Mouse (Mus musculus) MEL (cell line): ENCODE data around the gene Pop5. TPM values are rescaled to one million over a fixed set of nuclear protein-coding genes. Genes with fewer than 3 reads are reported as not detected.

ENCODE experiments used
- DNase-seq: peaks from one replicate; pipeline ENCODE4 v3.0.0; 2011; ENCODE audit warnings: low read depth, low spot score
- H3K27ac ChIP-seq: 2 replicates; pipeline ENCODE4 v1.5.1; 2012; ENCODE audit warnings: low read depth, mild to moderate bottlenecking, control low read depth, low read length, moderate library complexity; ENCODE audit not compliant: control insufficient read depth
- H3K27me3 ChIP-seq, 2 experiments: fragments of 150-350 bp in 1 of 2; sonication (generic) in 1 of 2; 2 replicates each; pipeline ENCODE4 v1.6.1; 2012; ENCODE audit warnings: low read length in 2 of 2, mild to moderate bottlenecking in 2 of 2, improper control_type of control experiment in 1 of 2, moderate library complexity in 1 of 2; ENCODE audit not compliant: insufficient read depth in 2 of 2, control insufficient read depth in 1 of 2
- H3K36me3 ChIP-seq, 2 experiments: 2 replicates each; pipeline ENCODE4 v1.6.1; 2012 to 2014; ENCODE audit warnings: low read length in 2 of 2, improper control_type of control experiment in 1 of 2, inconsistent platforms in 1 of 2, mild to moderate bottlenecking in 1 of 2; ENCODE audit not compliant: insufficient read depth in 2 of 2, control insufficient read depth in 1 of 2
- H3K4me1 ChIP-seq, 2 experiments: fragments of 150-350 bp in 1 of 2; sonication (generic) in 1 of 2; 2 replicates each; pipeline ENCODE4 v1.6.1; 2012; ENCODE audit warnings: low read length in 2 of 2, improper control_type of control experiment in 1 of 2, mild to moderate bottlenecking in 1 of 2; ENCODE audit not compliant: insufficient read depth in 2 of 2, control insufficient read depth in 1 of 2
- H3K4me3 ChIP-seq, 2 experiments: fragments of 150-350 bp in 1 of 2; sonication (generic) in 1 of 2; 2 replicates each; pipeline ENCODE4 v1.5.1; 2012; ENCODE audit warnings: low read depth in 2 of 2, low read length in 2 of 2, mild to moderate bottlenecking in 2 of 2, moderate library complexity in 2 of 2, control low read depth in 1 of 2, improper control_type of control experiment in 1 of 2; ENCODE audit not compliant: control insufficient read depth in 1 of 2, insufficient read depth in 1 of 2
- H3K79me2 ChIP-seq: 2 replicates; pipeline ENCODE4 v1.6.1; 2012; ENCODE audit warnings: mild to moderate bottlenecking, low read length, moderate library complexity; ENCODE audit not compliant: control insufficient read depth, poor library complexity, insufficient read depth
- H3K9ac ChIP-seq: 2 replicates; pipeline ENCODE4 v1.6.1; 2012; ENCODE audit warnings: low read depth, mild to moderate bottlenecking, control low read depth, low read length, moderate library complexity; ENCODE audit not compliant: control insufficient read depth, poor library complexity, severe bottlenecking
- H3K9me3 ChIP-seq: fragments of 150-350 bp; sonication (generic); replicated peaks from 2 replicates; pipeline ENCODE4 v1.6.1; 2012; ENCODE audit warnings: mild to moderate bottlenecking, low read length, improper control_type of control experiment, moderate library complexity; ENCODE audit not compliant: insufficient read depth
- CHD1 ChIP-seq: IDR thresholded peaks from 2 replicates; pipeline ENCODE4 v1.6.1; 2012; ENCODE audit warnings: low read depth, mild to moderate bottlenecking, inconsistent platforms, low read length, improper control_type of control experiment
- CTCF ChIP-seq, 3 experiments: IDR thresholded peaks in 2 of 3; conservative IDR thresholded peaks in 1 of 3; 2 replicates each; pipeline ENCODE4 v1.5.1; 2011 to 2012; ENCODE audit warnings: low read length in 3 of 3, low read depth in 2 of 3, mild to moderate bottlenecking in 2 of 3, improper control_type of control experiment in 1 of 3, inconsistent platforms in 1 of 3, mixed read lengths in 1 of 3, moderate library complexity in 1 of 3; ENCODE audit not compliant: control insufficient read depth in 1 of 3, insufficient read depth in 1 of 3, poor library complexity in 1 of 3, severe bottlenecking in 1 of 3
- ELF1 ChIP-seq: IDR thresholded peaks from 2 replicates; pipeline ENCODE4 v1.6.1; 2014; ENCODE audit warnings: low read depth, mild to moderate bottlenecking, inconsistent platforms, low read length, improper control_type of control experiment, moderate library complexity
- EP300 ChIP-seq, 2 experiments: IDR thresholded peaks; 2 replicates each; pipeline ENCODE4 v1.6.1; 2011; ENCODE audit warnings: improper control_type of control experiment in 2 of 2, low read length in 2 of 2, low read depth in 1 of 2, mild to moderate bottlenecking in 1 of 2
- ETS1 ChIP-seq: IDR thresholded peaks from 2 replicates; pipeline ENCODE4 v1.6.1; 2012; ENCODE audit warnings: low read depth, mild to moderate bottlenecking, inconsistent platforms, low read length, improper control_type of control experiment, moderate library complexity
- GATA1 ChIP-seq: IDR thresholded peaks from 2 replicates; pipeline ENCODE4 v1.6.1; 2011; ENCODE audit warnings: low read depth, low read length, improper control_type of control experiment
- JUND ChIP-seq: IDR thresholded peaks from 2 replicates; pipeline ENCODE4 v1.6.1; 2011; ENCODE audit warnings: low read depth, mild to moderate bottlenecking, improper control_type of control experiment, low read length
- MXI1 ChIP-seq: IDR thresholded peaks from 2 replicates; pipeline ENCODE4 v1.6.1; 2011; ENCODE audit warnings: mild to moderate bottlenecking, low read depth, low read length, improper control_type of control experiment
- NRF1 ChIP-seq: IDR thresholded peaks from 2 replicates; pipeline ENCODE4 v1.6.1; 2014; ENCODE audit warnings: low read depth, mild to moderate bottlenecking, inconsistent platforms, low read length, improper control_type of control experiment, moderate library complexity; ENCODE audit not compliant: poor library complexity, insufficient read depth, severe bottlenecking
- POLR2A ChIP-seq, 2 experiments: IDR thresholded peaks; 2 replicates each; pipeline ENCODE4 v1.6.1; 2011 to 2012; ENCODE audit warnings: low read length in 2 of 2, mild to moderate bottlenecking in 2 of 2, control low read depth in 1 of 2, improper control_type of control experiment in 1 of 2, low read depth in 1 of 2, moderate library complexity in 1 of 2; ENCODE audit not compliant: control insufficient read depth in 1 of 2, insufficient read depth in 1 of 2, poor library complexity in 1 of 2
- RAD21 ChIP-seq: IDR thresholded peaks from 2 replicates; pipeline ENCODE4 v1.6.1; 2011; ENCODE audit warnings: mild to moderate bottlenecking, low read depth, low read length, improper control_type of control experiment
- RCOR1 ChIP-seq: IDR thresholded peaks from 2 replicates; pipeline ENCODE4 v1.6.1; 2012; ENCODE audit warnings: low read depth, mild to moderate bottlenecking, inconsistent platforms, low read length, improper control_type of control experiment
- SIN3A ChIP-seq: IDR thresholded peaks from 2 replicates; pipeline ENCODE4 v1.6.1; 2012; ENCODE audit warnings: low read length, improper control_type of control experiment, inconsistent platforms
- SMC3 ChIP-seq: IDR thresholded peaks from 2 replicates; pipeline ENCODE4 v1.6.1; 2011; ENCODE audit warnings: low read depth, low read length, improper control_type of control experiment
- TAL1 ChIP-seq: IDR thresholded peaks from 2 replicates; pipeline ENCODE4 v1.6.1; 2012; ENCODE audit warnings: mild to moderate bottlenecking, inconsistent platforms, low read length, moderate library complexity, mixed read lengths
- TBP ChIP-seq: IDR thresholded peaks from 2 replicates; pipeline ENCODE4 v1.8.0; 2011; ENCODE audit warnings: low read depth, low read length, improper control_type of control experiment
- TCF12 ChIP-seq: IDR thresholded peaks from 2 replicates; pipeline ENCODE4 v1.6.1; 2014; ENCODE audit warnings: low read depth, mild to moderate bottlenecking, inconsistent platforms, low read length, improper control_type of control experiment, moderate library complexity
- ZC3H11A ChIP-seq: IDR thresholded peaks from 2 replicates; pipeline ENCODE4 v1.6.1; 2012; ENCODE audit warnings: low read depth, mild to moderate bottlenecking, inconsistent platforms, low read length, improper control_type of control experiment
- ZKSCAN1 ChIP-seq: IDR thresholded peaks from 2 replicates; pipeline ENCODE4 v1.6.1; 2012; ENCODE audit warnings: low read depth, mild to moderate bottlenecking, inconsistent platforms, low read length, improper control_type of control experiment, moderate library complexity
- ZNF384 ChIP-seq: IDR thresholded peaks from 2 replicates; pipeline ENCODE4 v1.6.1; 2012; ENCODE audit warnings: low read depth, mild to moderate bottlenecking, inconsistent platforms, low read length, improper control_type of control experiment
- polyA plus RNA-seq, 2 experiments: library from polyadenylated mRNA; stranded (reverse) in 1 of 2; unstranded in 1 of 2; fragments of >175 nt in 1 of 2; fragments of >200 nt in 1 of 2; gene quantifications; 2 replicates each; pipeline versions ENCODE4 v1.2.1 to v1.2.4; 2012; ENCODE audit warnings: low replicate concordance in 2 of 2, low read depth in 1 of 2; ENCODE audit not compliant: insufficient read length in 2 of 2, insufficient read depth in 1 of 2, missing spikeins in 1 of 2
- total RNA-seq: library from RNA; depleted of rRNA; stranded (reverse); fragments of 300-350 nt; gene quantifications from 2 replicates; pipeline ENCODE4 v1.2.3, GENCODE M21; 2012

Pop5 gene
- total and polyA plus RNA-seq, 3 experiments = 103 to 388 (median 208) TPM

GRCm38 (mm10) chr5:115187188-115188131 lies 48.2 kb upstream of the Pop5 start:
- Histone ChIP-seq H3K79me2 (no peaks in the 10 kb centered on the region), H3K4me3 (peak overlapping the region; percentile 55 to 70), H3K36me3 (no peaks in the 10 kb centered on the region; a peak in 1 of 4 replicates)
- DNase-seq = peak; percentile 92
- TF ChIP-seq MXI1 = no peak
- TF ChIP-seq EP300 (IDR thresholded peaks at IDR 0.05; ENCODE audit: low read depth in 1 of 2, low read length in 2 of 2) = peak; percentile 53 to 55; a peak in 2 of 4 replicates
- TF ChIP-seq TCF12 = 0 out of 2 replicates have a peak, but pooled peaks have one; percentile 11
- TF ChIP-seq TAL1 = peak; percentile 27; the same call in 1 of the 2 replicates
- TF ChIP-seq TBP = peak; percentile 47; the same call in 1 of the 2 replicates
- TF ChIP-seq NRF1 = no peak
- peak; percentile 17 to 53; a peak in 1 of 4 replicates for TF ChIP-seq POLR2A (IDR thresholded peaks at IDR 0.05; ENCODE audit: control insufficient read depth in 1 of 2, insufficient read depth in 1 of 2, low read depth in 1 of 2, low read length in 2 of 2, poor library complexity in 1 of 2)
- 0 out of 2 replicates have a peak, but pooled peaks have one; percentile 9 for TF ChIP-seq ETS1
- no peak for TF ChIP-seq CHD1
- peak; percentile 80 to 86 (median 83) for TF ChIP-seq CTCF (IDR thresholded peaks at IDR 0.05 in 2 of 3, conservative IDR thresholded peaks at IDR 0.05 in 1 of 3; ENCODE audit: control insufficient read depth in 1 of 3, insufficient read depth in 1 of 3, low read depth in 2 of 3, low read length in 3 of 3, poor library complexity in 1 of 3, severe bottlenecking in 1 of 3)
- TF ChIP-seq SMC3 = peak; percentile 77
- TF ChIP-seq ZNF384 = no peak
- peak; percentile 62 for TF ChIP-seq GATA1
- TF ChIP-seq ZC3H11A = peak; percentile 58
- peak; percentile 51 for TF ChIP-seq RAD21
- peak; percentile 14 for TF ChIP-seq SIN3A
- TF ChIP-seq RCOR1 = 0 out of 2 replicates have a peak, but pooled peaks have one; percentile 28
- no peak for TF ChIP-seq JUND
- TF ChIP-seq ZKSCAN1 = no peak
- peak; percentile 41; the same call in 1 of the 2 replicates for TF ChIP-seq ELF1
- TF ChIP-seq, all 39 proteins: peak for 14
- Histone ChIP-seq H3K4me1 (peaks cover 0 to 5% of the 10 kb centered on the region in 2 experiments; a peak in 2 of 4 replicates), H3K9me3 (no peaks in the 10 kb centered on the region), H3K9ac (peak overlapping the region; percentile 64), H3K27ac (peak overlapping the region; percentile 80), H3K27me3 (peaks cover 0 to 1% of the 10 kb centered on the region in 2 experiments; a peak in 1 of 4 replicates)
